Mouse (Mus musculus) hindbrain, embryonic 15.5 days (tissue): ENCODE data around the gene Pkd2. TPM values are rescaled to one million over a fixed set of nuclear protein-coding genes. Genes with fewer than 3 reads are reported as not detected.

Experiments
- ATAC-seq: fragments of 200-750 bp; cut with Nextera tagmentation; 2 replicates; pipeline ENCODE4 v1.8.0; 2017; ENCODE audit warnings: low read depth, moderate number of reproducible peaks, moderate TSS enrichment; ENCODE audit not compliant: low FRiP score
- H3K27ac ChIP-seq: fragments of 300-500 bp; sonication (generic); replicated peaks from 2 replicates; pipeline ENCODE4 v1.5.1; 2015; ENCODE audit warnings: mild to moderate bottlenecking, inconsistent platforms
- H3K27me3 ChIP-seq: fragments of 300-500 bp; sonication (generic); 2 replicates; pipeline ENCODE4 v1.6.1; 2015; ENCODE audit warnings: control low read depth, inconsistent platforms
- H3K36me3 ChIP-seq: fragments of 300-500 bp; sonication (generic); 2 replicates; pipeline ENCODE4 v1.6.1; 2015; ENCODE audit warnings: control low read depth, inconsistent platforms
- H3K4me1 ChIP-seq: fragments of 300-500 bp; sonication (generic); replicated peaks from 2 replicates; pipeline ENCODE4 v1.6.1; 2015; ENCODE audit warnings: control low read depth, inconsistent platforms
- H3K4me2 ChIP-seq: fragments of 300-500 bp; sonication (generic); 2 replicates; pipeline ENCODE4 v1.6.1; 2015; ENCODE audit warnings: moderate library complexity, mild to moderate bottlenecking, inconsistent platforms
- H3K4me3 ChIP-seq: fragments of 300-500 bp; sonication (generic); 2 replicates; pipeline ENCODE4 v1.5.1; 2015; ENCODE audit warnings: mild to moderate bottlenecking, inconsistent platforms
- H3K9ac ChIP-seq: fragments of 300-500 bp; sonication (generic); 2 replicates; pipeline ENCODE4 v1.6.1; 2015; ENCODE audit warnings: inconsistent platforms
- H3K9me3 ChIP-seq: fragments of 300-500 bp; sonication (generic); 2 replicates; pipeline ENCODE4 v1.6.1; 2016; ENCODE audit warnings: control low read depth, inconsistent platforms
- WGBS: fragments of 180-500 bp; shearing (Covaris S2); methylation state at CpG from one replicate; pipeline ENCODE4 v1.1.7; 2015; 5-methylcytosine and 5-hydroxymethylcytosine counted together
- polyA plus RNA-seq: library from polyadenylated mRNA; unstranded; fragments of >200 nt; fragmentation: Nextera tagmentation; extraction: Ambion mirVana; gene quantifications from 2 replicates; pipeline ENCODE4 v1.2.1, GENCODE M21; 2015

Gene Pkd2
- polyA plus RNA-seq, 1 experiment from 2014 or later, result 8.8 TPM

DNA sequence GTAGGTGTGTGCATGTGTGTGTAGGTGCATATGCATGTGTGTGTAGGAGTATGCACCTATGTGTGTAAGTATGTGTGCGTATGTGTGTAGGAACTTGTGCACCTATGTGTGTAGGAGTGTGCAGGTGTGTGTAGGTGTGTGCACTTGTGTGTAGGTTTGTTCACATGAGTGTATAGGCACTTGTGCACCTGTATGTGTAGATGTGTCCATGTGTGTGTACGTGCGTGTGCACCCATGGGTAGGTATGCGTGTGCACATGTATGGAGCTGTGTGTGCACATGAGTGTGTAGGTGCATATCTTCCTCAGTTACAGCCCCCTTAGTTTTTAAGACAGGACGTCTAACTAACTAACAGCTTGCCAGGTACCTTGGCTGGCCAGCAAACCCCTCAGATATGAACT lies 9.3 kb downstream of the Pkd2 start:
- Histone ChIP-seq H3K36me3 (peaks cover 42% of the 10 kb centered on the region), H3K27me3 (no peaks in the 10 kb centered on the region), H3K9ac (no peak overlapping the region), H3K4me2 (no peak overlapping the region), H3K9me3 (no peaks in the 10 kb centered on the region), H3K27ac (no peak overlapping the region), H3K4me1 (no peaks in the 10 kb centered on the region), H3K4me3 (no peak overlapping the region)
- no peak for ATAC-seq
- 92% methylated on average over 5 of the region's 5 CpGs for WGBS

DNA sequence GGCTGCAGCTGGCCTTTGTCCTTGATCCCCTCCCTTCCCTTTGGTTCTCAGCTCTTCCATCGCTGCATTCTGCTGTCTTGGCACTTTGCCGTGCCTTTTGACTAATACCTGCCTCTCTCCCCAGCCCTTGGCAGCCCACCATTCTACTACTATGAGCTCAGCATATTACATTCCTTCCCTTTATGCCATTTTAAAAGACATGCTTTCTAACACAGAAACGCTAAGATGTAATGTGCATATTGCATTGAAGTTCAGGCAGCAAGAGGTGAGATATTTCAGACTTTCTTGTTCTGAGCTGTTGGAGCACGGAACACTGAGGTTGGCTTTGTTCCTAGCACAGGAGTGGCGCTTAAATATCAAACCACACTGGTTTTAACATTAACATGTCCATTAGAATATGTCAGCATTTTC lies 11.7 kb downstream of the Pkd2 start:
- H3K9ac ChIP-seq, result no peak overlapping the region
- no peaks in the 10 kb centered on the region for H3K4me1 ChIP-seq
- WGBS, result 82% methylated on average over 5 of the region's 5 CpGs
- no peak for ATAC-seq
- no peak overlapping the region for H3K27ac ChIP-seq
- H3K4me2 ChIP-seq, result no peak overlapping the region
- H3K36me3 ChIP-seq, result peaks cover 32% of the 10 kb centered on the region
- H3K27me3 ChIP-seq, result no peaks in the 10 kb centered on the region
- no peaks in the 10 kb centered on the region for H3K9me3 ChIP-seq
- H3K4me3 ChIP-seq, result no peak overlapping the region

DNA sequence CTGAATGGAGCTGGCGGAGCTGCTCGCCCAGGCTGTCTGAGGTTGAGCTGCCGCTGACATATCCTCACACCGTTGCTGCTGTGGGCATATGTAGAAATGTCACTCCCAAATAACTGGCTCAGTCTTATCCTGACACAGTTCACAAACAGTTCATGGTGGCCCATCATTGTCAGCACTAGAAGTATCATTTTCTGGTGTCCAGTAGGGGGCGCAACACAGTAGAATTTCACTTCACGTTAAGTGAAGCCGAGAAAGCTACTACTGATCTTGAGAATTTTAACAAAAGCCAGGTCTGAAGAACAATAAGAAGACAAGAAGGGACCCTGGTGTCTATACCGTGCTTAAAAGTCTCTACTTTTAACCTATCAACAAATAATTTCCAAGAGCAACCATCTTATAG lies 13.1 kb downstream of the Pkd2 start:
- Histone ChIP-seq H3K4me3 (no peak overlapping the region), H3K27me3 (no peaks in the 10 kb centered on the region), H3K9me3 (no peaks in the 10 kb centered on the region), H3K4me2 (no peak overlapping the region), H3K27ac (no peak overlapping the region), H3K36me3 (peaks cover 27% of the 10 kb centered on the region), H3K9ac (no peak overlapping the region), H3K4me1 (no peaks in the 10 kb centered on the region)
- ATAC-seq, result no peak
- WGBS, result 97% methylated on average over 8 of the region's 8 CpGs

DNA sequence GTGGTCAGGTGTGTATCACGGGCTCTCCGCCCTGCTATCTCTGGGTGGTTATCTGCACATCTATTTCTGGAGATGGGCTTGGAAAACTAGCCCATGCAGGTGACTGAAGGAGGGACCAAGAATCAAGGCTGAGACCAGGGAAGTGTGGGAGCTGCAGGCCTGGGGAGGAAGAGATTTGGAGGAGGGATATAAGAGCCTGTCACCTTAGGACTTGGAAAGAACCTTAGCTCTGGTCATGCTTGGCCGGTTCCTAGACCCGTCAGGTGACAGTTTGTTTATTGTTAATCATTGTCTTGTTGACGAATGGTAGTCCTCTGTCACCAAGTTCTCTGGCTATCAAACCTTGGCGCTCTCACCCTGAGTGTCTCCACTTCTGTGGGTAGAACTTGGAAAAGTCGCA lies 21.1 kb downstream of the Pkd2 start:
- WGBS, result 93% methylated on average over 7 of the region's 7 CpGs
- no peak for ATAC-seq
- H3K4me2 ChIP-seq, result no peak overlapping the region

DNA sequence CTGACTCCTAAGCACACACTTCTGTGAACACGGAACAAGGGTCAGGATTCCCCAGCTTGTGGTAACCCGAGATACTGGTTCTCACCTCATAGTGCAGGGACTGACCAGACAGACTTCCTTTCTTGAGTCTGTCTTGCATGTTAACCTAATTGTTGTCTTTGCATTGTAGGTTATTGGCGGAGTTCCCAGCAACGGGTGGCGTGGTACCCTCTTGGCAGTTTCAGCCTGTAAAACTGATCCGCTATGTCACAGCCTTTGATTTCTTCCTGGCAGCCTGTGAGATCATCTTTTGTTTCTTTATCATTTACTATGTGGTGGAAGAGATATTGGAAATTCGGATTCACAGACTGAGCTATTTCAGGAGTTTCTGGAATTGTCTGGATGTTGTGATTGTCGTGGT lies 23.6 kb downstream of the Pkd2 start:
- no peak; the same call in 1 of the 2 replicates for ATAC-seq

More for the DNA sequence above, 21.1 kb downstream of the Pkd2 start:
- Histone ChIP-seq H3K4me3 (no peak overlapping the region), H3K9ac (no peak overlapping the region), H3K4me1 (no peaks in the 10 kb centered on the region), H3K9me3 (no peaks in the 10 kb centered on the region), H3K36me3 (peaks cover 70% of the 10 kb centered on the region), H3K27ac (no peak overlapping the region), H3K27me3 (no peaks in the 10 kb centered on the region)

DNA sequence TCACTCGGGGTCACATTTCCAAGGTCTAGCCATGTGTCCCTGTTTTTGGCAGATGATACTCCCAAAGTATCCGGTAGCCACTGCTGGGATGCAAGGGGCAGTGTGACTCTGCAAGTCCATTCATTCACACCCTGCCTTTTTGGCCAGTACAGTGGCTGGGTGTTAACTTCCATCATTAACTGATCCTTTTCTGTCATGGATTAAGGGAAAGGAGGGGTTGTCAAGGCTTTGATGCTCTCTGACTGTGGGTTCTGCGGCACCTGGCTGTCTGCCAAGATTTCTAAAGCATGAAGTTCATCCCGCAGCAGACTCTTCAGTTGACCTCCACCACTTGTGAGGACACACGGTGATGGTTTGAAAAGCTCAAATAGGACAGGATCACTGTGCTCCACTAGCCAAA lies 32.3 kb downstream of the Pkd2 start:
- 63% methylated on average over 5 of the region's 5 CpGs for whole genome bisulfite sequencing
- no peak overlapping the region for H3K4me3 ChIP-seq
- H3K4me2 ChIP-seq, result no peak overlapping the region
- no peaks in the 10 kb centered on the region for H3K4me1 ChIP-seq
- no peaks in the 10 kb centered on the region for H3K9me3 ChIP-seq
- H3K27me3 ChIP-seq, result no peaks in the 10 kb centered on the region
- H3K27ac ChIP-seq, result no peak overlapping the region
- peaks cover 61% of the 10 kb centered on the region for H3K36me3 ChIP-seq
- ATAC-seq, result no peak
- no peak overlapping the region for H3K9ac ChIP-seq

More for the DNA sequence above, 23.6 kb downstream of the Pkd2 start:
- Histone ChIP-seq H3K9ac (no peak overlapping the region), H3K4me3 (no peak overlapping the region), H3K27ac (no peak overlapping the region), H3K27me3 (no peaks in the 10 kb centered on the region), H3K4me2 (no peak overlapping the region), H3K4me1 (no peaks in the 10 kb centered on the region), H3K9me3 (no peaks in the 10 kb centered on the region), H3K36me3 (peaks cover 64% of the 10 kb centered on the region)
- WGBS, result 62% methylated on average over 8 of the region's 8 CpGs

DNA sequence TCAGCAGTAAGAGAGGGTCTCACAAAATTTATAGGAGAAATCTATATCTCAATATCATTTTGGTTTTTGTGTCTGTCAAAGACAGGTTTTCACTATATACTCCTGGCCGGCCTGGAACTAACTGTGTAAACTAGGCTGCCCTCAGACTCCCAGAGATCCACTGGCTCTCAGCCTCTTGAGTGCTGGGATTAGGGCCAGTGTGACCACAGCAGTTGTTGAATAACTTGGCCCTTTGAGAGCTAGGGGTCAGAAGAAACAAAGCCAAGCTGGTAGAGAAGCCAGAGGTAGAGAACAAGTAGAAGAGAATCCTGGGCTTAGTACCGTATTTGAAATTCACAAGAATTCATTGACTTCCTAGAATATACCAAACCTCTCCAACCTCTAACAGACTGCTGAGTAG lies 45.6 kb downstream of the Pkd2 start:
- no peak for ATAC-seq
- H3K27me3 ChIP-seq, result no peaks in the 10 kb centered on the region
- H3K9ac ChIP-seq, result no peak overlapping the region
- H3K4me1 ChIP-seq, result peaks cover 13% of the 10 kb centered on the region
- WGBS, result 94% methylated on average over 2 of the region's 2 CpGs
- H3K4me2 ChIP-seq, result no peak overlapping the region
- H3K27ac ChIP-seq, result no peak overlapping the region
- peaks cover 32% of the 10 kb centered on the region for H3K36me3 ChIP-seq
- no peaks in the 10 kb centered on the region for H3K9me3 ChIP-seq
- no peak overlapping the region for H3K4me3 ChIP-seq

DNA sequence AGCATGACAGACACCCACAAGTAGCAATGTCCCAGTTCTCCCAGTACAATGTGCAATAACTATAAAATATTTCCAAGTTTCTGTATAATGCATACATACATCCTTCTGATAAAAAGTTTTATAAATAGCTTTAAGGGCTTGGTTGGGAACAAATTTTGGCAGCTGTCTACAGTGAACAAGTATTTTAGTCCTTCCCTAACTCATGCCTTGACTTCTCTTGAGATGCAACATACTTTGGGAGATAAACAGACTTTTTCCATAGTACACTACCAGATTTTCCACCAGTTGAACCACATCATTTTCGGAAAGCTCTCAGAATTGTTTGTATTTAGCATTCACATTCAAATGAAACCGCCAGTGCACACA lies 48.6 kb downstream of the Pkd2 start:
- Histone ChIP-seq H3K4me2 (peak overlapping the region; percentile 78), H3K36me3 (peaks cover 19% of the 10 kb centered on the region), H3K27me3 (no peaks in the 10 kb centered on the region), H3K4me3 (peak overlapping the region; percentile 94), H3K27ac (peak overlapping the region; percentile 92; the same call in 1 of the 2 replicates), H3K9me3 (no peaks in the 10 kb centered on the region), H3K9ac (no peak overlapping the region), H3K4me1 (peaks cover 19% of the 10 kb centered on the region)
- WGBS, result 0% methylated on average over 2 of the region's 2 CpGs
- ATAC-seq, result peak; percentile 1; the same call in 1 of the 2 replicates

DNA sequence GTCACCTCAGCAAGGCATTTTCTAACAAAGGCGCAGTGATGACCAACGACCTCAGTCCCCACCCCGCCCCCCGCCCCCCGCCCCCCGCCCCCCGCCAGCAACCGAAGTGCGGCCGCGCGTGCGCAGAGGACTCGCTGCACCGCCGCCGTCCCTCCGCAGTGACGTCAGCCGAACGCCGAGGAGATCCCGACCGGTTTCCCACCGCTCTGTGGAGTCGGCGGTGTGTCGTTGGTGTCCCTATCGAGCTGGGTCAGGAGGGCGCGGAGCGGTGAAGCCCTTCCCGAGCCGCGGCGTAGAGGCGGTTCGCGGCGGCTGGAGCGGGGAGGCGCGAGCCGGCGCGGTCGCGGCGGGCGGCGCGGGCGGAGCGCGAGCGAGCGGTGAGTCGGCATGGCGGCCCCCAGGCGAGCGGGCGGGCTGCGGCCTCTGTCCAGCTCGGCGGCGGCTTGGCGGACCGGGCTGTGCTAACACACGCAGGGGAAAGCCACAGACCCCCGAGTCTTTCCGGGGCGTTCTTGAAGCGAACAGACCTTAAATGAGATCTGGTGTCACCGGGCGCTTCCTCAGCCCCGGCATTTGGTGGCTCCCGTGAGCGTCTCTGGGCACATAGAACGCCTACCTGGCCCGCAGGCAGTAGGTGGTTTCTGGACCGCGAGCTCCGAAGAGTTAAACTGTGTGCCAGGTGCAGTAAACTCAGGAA lies 49.1 kb downstream of the Pkd2 start, which contains the start of gene BC005561:
BC005561 (plus strand) TSS at position 158 of the 697 bp plus-strand sequence.
- H3K9ac ChIP-seq, result peak within 1 kb of the TSS; percentile 94
- under 1% methylated on average over 63 of the region's 83 CpGs for WGBS
- peaks cover 18% of the 10 kb centered on the region for H3K36me3 ChIP-seq
- peak within 1 kb of the TSS; percentile 78 for H3K4me2 ChIP-seq
- peak within 1 kb of the TSS; percentile 94 for H3K4me3 ChIP-seq
- peak within 1 kb of the TSS; percentile 92 for H3K27ac ChIP-seq
- ATAC-seq, result peak; percentile 95
- no peaks in the 10 kb centered on the region for H3K9me3 ChIP-seq
- H3K27me3 ChIP-seq, result no peaks in the 10 kb centered on the region
- peaks cover 19% of the 10 kb centered on the region for H3K4me1 ChIP-seq

DNA sequence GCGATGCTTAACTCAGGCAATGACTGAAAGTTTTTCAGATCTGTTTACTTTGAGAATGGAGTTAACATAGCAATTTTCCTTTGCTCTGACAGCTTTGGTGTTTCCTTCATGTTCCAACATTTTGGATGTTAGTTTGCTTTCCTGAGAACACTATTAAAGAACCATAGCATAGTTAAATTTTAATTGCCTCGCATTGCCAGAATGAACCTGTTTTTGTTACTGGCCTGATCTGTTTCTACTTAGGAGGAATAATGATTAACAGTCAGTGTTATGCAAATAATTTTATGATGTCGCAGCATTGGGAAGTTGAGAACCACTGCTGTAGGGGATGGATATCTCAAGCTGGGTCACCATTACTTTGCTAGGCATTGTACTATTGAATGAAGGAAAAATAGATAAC lies 52.0 kb downstream of the Pkd2 start:
- H3K4me1 ChIP-seq, result peaks cover 19% of the 10 kb centered on the region
- peaks cover 13% of the 10 kb centered on the region for H3K9me3 ChIP-seq
- H3K4me2 ChIP-seq, result no peak overlapping the region
- no peak for ATAC-seq
- no peaks in the 10 kb centered on the region for H3K27me3 ChIP-seq
- H3K4me3 ChIP-seq, result no peak overlapping the region
- no peak overlapping the region for H3K9ac ChIP-seq
- 92% methylated on average over 3 of the region's 3 CpGs for WGBS
- no peak overlapping the region for H3K27ac ChIP-seq
- H3K36me3 ChIP-seq, result peaks cover 25% of the 10 kb centered on the region

DNA sequence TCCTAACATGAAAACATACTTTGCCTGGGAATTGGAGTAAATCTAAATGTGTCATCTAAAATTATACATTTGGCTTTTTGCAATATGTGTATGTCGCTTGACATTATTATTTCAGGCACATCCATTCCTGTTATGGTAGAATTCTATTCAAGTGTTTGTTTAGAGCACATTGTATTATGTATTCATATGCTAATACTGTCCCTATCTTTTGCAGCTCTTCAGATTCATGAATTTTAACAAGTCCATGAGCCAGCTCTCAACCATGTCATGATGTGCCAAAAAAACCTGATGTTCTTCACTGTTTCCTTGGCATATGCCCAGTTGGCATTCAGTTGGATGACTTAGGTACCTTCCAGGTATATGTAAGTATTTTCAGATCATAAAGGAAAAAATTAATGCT lies 79.4 kb downstream of the Pkd2 start:
- H3K4me2 ChIP-seq, result no peak overlapping the region
- H3K27me3 ChIP-seq, result no peaks in the 10 kb centered on the region
- peaks cover 62% of the 10 kb centered on the region for H3K36me3 ChIP-seq
- H3K4me1 ChIP-seq, result no peaks in the 10 kb centered on the region
- H3K9ac ChIP-seq, result no peak overlapping the region
- H3K4me3 ChIP-seq, result no peak overlapping the region
- WGBS, result 72% methylated on average over 1 of the region's 1 CpGs
- H3K27ac ChIP-seq, result no peak overlapping the region
- no peaks in the 10 kb centered on the region for H3K9me3 ChIP-seq
- no peak for ATAC-seq

DNA sequence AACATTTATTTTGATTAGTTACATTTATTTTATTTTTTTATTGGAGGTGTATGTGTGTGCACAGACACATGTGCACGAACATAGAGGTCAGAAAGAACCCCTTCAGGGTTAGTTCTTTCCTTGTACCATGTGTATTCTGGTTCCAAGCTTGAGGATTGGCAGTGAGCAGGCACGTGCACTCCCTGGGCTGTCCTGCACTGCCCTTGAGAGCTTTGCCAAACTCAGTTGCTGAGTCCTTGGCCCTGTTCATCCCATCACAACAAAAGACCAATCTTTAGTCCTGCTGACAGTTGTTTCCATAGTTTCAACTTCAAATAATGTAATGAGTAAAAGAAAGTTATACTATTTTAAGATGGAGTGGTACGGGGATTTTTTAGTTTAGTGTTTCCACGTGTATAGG lies 80.1 kb downstream of the Pkd2 start:
- no peaks in the 10 kb centered on the region for H3K9me3 ChIP-seq
- H3K4me2 ChIP-seq, result no peak overlapping the region
- no peak for ATAC-seq
- H3K27me3 ChIP-seq, result no peaks in the 10 kb centered on the region
- no peak overlapping the region for H3K9ac ChIP-seq
- H3K4me3 ChIP-seq, result no peak overlapping the region
- H3K27ac ChIP-seq, result no peak overlapping the region
- H3K36me3 ChIP-seq, result peaks cover 70% of the 10 kb centered on the region
- 86% methylated on average over 4 of the region's 4 CpGs for WGBS
- H3K4me1 ChIP-seq, result no peaks in the 10 kb centered on the region
